Mouse (Mus musculus) hindbrain, embryonic 11.5 days (tissue): Measurements from ENCODE around the gene Cldn7. TPM values are rescaled to one million over a fixed set of nuclear protein-coding genes. Genes with fewer than 3 reads are reported as not detected.
A peak's percentile ranks its signal among the peaks of the same experiment; 100 is the strongest.
"Not testable (repeated sequence)": the region's sequence is repeated elsewhere in the genome, so short reads cannot be mapped to it uniquely, and the experiment has no call there.

Experiments
- ATAC-seq: fragments of 200-750 bp; cut with Nextera tagmentation; 2 replicates; pipeline ENCODE4 v1.8.0; 2017; ENCODE audit warnings: mild to moderate bottlenecking, moderate TSS enrichment, moderate library complexity; ENCODE audit not compliant: low FRiP score
- DNase-seq: peaks from one replicate; pipeline ENCODE4 v3.0.0-alpha.2; 2015; ENCODE audit warnings: low spot score
- H3K27ac ChIP-seq: fragments of 300-500 bp; sonication (generic); 2 replicates; pipeline ENCODE4 v1.5.1; 2014; ENCODE audit warnings: mild to moderate bottlenecking, low read depth, low read length
- H3K27me3 ChIP-seq: fragments of 300-500 bp; sonication (generic); 2 replicates; pipeline ENCODE4 v1.6.1; 2014; ENCODE audit warnings: mild to moderate bottlenecking, low read length, moderate library complexity, mixed read lengths; ENCODE audit not compliant: control insufficient read depth, insufficient read depth
- H3K36me3 ChIP-seq: fragments of 300-500 bp; sonication (generic); 2 replicates; pipeline ENCODE4 v1.6.1; 2014; ENCODE audit warnings: mild to moderate bottlenecking, low read length, moderate library complexity, mixed read lengths; ENCODE audit not compliant: control insufficient read depth, insufficient read depth
- H3K4me1 ChIP-seq: fragments of 300-500 bp; sonication (generic); replicated peaks from 2 replicates; pipeline ENCODE4 v1.6.1; 2014; ENCODE audit warnings: low read length, mixed read lengths; ENCODE audit not compliant: control insufficient read depth, insufficient read depth
- H3K4me2 ChIP-seq: fragments of 300-500 bp; sonication (generic); replicated peaks from 2 replicates; pipeline ENCODE4 v1.6.1; 2014; ENCODE audit warnings: mild to moderate bottlenecking, low read depth, low read length
- H3K4me3 ChIP-seq: fragments of 300-500 bp; sonication (generic); 2 replicates; pipeline ENCODE4 v1.5.1; 2014; ENCODE audit warnings: low read depth, low read length
- H3K9ac ChIP-seq: fragments of 300-500 bp; sonication (generic); 2 replicates; pipeline ENCODE4 v1.6.1; 2014; ENCODE audit warnings: low read depth, low read length
- H3K9me3 ChIP-seq: fragments of 300-500 bp; sonication (generic); 2 replicates; pipeline ENCODE4 v1.6.1; 2016; ENCODE audit warnings: low read length; ENCODE audit not compliant: control insufficient read depth
- WGBS: fragments of 180-500 bp; shearing (Covaris S2); extraction: QIAGEN DNeasy Blood & Tissue Kit; methylation state at CpG from one replicate; pipeline ENCODE4 v1.1.7; 2014; 5-methylcytosine and 5-hydroxymethylcytosine counted together
- polyA plus RNA-seq: library from polyadenylated mRNA; unstranded; fragments of >200 nt; fragmentation: Nextera tagmentation; extraction: Ambion mirVana; gene quantifications from 2 replicates; pipeline ENCODE4 v1.2.1, GENCODE M21; 2014

Gene Cldn7
- polyA plus RNA-seq = 8.2 and 8.4 TPM in 2 replicates

DNA sequence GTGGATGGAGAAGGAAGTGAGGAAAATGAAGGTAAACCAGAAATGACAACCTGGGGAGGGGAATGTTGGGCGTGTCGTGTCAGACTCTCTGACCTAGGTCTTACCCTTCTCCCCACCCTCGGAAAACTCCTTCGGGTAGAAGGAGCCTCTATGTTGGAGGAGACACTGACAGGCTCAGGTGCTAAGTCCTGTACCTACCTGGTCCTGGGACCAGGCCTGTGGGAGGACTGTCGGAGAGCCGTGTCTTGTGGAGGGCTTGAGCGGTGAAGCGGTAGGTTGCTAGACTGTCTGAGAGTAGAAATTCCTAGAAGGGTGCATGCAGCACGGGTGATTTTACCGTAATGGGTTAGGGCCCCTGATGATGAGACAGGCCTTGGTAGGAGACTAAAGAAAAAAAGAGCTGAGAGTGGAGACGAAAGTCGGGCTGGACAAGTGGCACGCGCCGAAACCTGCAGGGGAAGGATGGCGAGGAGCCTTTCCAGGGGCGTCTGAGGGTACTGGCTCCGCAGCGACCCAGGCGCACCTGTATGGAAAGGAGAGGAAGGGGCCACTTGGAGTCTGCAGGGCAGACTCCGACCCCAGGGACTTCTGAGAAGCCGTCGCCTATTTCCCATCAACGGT, at the start of gene Cldn7:
TSS of gene Cldn7 (plus strand) at position 130 of the 621 bp plus-strand sequence.
- Histone ChIP-seq H3K27me3 (peaks cover 57% of the 10 kb centered on the region), H3K36me3 (no peaks in the 10 kb centered on the region), H3K4me3 (peak within 1 kb of the TSS; percentile 19; the same call in 1 of the 2 replicates), H3K4me2 (no peak within 1 kb of the TSS), H3K9me3 (no peaks in the 10 kb centered on the region), H3K27ac (no peak within 1 kb of the TSS), H3K4me1 (peaks cover 2% of the 10 kb centered on the region; the same call in 1 of the 2 replicates), H3K9ac (no peak within 1 kb of the TSS)
- DNase-seq (peak; percentile 33), ATAC-seq (no peak)
- 12% methylated on average over 24 of the region's 24 CpGs for WGBS

DNA sequence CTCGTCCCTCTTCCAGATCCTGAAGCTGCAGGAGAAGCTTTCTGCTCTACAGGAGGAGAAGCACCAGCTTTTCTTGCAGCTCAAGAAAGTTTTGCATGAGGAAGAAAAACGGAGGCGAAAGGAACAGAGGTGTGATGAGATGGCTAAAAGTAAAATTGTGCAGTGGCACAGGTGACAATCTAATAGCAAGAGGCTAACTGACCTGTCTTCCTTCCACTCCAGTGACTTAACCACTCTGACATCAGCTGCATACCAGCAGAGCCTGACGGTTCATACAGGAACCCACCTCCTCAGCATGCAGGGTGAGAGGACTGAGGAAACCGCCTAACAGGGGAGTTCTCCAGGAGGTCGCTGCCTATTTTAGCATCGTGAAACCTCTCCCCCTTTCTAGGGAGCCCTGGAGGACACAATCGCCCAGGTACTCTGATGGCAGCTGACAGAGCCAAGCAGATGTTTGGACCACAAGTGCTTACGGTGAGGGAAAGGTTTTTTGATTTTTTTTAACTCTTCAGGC, 49.6 kb upstream of the Cldn7 start:
- Histone ChIP-seq H3K27ac (no peak overlapping the region; the same call in 1 of the 2 replicates), H3K9ac (peak overlapping the region; percentile 94; the same call in 1 of the 2 replicates), H3K36me3 (peaks cover 34% of the 10 kb centered on the region), H3K9me3 (no peaks in the 10 kb centered on the region), H3K4me3 (peak overlapping the region; percentile 91), H3K4me2 (peak overlapping the region; percentile 92), H3K4me1 (peaks cover 16% of the 10 kb centered on the region), H3K27me3 (no peaks in the 10 kb centered on the region)
- 42% methylated on average over 9 of the region's 9 CpGs for WGBS
- no peak for ATAC-seq
- no peak for DNase-seq

DNA sequence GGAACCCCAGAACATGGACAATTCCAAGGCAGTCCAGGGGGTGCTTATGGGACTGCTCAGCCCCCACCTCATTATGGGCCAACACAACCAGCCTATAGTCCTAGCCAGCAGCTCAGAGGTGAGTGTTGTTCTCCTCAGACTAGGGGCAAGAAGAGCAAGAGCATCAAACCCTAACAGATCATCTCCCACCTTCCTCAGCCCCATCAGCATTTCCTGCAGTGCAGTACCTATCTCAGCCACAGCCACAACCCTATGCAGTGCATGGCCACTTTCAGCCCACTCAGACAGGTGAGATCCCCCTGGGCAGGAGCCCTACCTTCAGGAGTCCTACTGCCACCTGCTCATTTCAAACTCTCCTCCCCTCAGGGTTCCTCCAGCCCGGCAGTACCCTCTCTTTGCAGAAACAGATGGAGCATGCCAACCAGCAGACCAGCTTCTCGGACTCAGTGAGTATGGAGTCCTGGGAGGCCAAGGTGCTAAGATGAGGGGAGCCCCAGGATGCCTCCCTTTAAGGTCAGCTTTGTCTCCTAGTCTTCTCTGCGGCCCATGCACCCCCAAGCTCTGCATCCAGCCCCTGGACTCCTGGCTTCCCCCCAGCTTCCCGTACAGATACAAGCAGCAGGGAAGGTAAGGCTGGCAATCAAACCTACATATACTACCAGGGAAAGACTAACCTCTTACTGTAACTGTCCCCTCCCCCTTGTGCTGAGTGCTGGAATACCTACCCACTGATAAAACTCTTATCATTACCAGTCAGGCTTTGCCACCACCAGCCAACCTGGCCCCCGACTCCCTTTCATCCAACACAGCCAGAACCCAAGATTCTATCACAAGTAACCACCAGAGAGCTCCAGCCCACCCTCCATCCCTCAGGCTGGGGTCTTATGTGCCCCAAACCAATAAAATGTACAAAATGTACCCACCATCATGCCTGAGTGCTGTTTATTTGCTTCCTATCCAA, 48.6 kb upstream of the Cldn7 start:
- peaks cover 26% of the 10 kb centered on the region for H3K36me3 ChIP-seq
- H3K27ac ChIP-seq = no peak overlapping the region
- no peaks in the 10 kb centered on the region for H3K27me3 ChIP-seq
- H3K9ac ChIP-seq = no peak overlapping the region
- H3K9me3 ChIP-seq = no peaks in the 10 kb centered on the region
- peak overlapping the region; percentile 8; the same call in 1 of the 2 replicates for H3K4me3 ChIP-seq
- WGBS = 56% methylated on average over 5 of the region's 5 CpGs
- no peak for DNase-seq
- no peak for ATAC-seq
- peak overlapping the region; percentile 7; the same call in 1 of the 2 replicates for H3K4me2 ChIP-seq
- peaks cover 16% of the 10 kb centered on the region for H3K4me1 ChIP-seq

DNA sequence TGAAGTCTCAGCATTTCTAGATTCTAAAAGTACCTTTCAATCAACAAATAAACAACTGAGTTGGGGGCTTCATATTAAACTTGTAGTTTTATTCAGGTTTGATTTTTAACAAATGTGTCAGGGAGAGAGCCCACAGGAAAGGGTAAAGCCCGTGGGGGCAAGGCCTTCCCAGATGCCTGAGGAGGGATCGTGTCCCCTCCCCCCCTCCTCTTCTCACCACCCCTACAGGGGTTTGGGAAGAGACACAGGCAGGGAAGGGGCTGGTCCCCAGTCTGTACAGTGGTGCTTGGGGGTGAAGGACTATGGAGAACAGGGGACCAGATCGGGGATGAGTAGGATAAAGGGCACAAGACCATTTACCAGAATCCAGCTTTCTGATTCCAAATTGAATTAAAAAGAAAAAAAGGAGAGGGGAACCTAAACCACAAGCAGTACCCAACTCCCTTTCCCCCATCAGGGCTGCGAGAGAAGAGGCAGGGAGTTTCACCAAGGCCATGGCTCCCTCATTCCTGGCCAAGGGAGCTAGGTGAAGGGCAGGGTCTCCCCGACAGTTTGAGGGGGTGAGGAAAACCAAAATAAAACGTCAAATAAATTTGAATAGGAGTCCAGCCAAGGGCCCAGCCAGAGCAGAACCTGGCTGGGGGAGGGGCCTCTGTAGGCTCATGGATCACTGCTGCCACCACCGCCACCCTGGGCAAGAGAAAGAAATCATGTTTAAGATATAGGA, 47.8 kb upstream of the Cldn7 start:
- H3K4me1 ChIP-seq = peaks cover 16% of the 10 kb centered on the region
- not testable (repeated sequence) for H3K27me3 ChIP-seq, H3K9me3 ChIP-seq, H3K4me2 ChIP-seq, DNase-seq, ATAC-seq, H3K4me3 ChIP-seq, H3K27ac ChIP-seq, H3K9ac ChIP-seq
- H3K36me3 ChIP-seq = peaks cover 22% of the 10 kb centered on the region
- 64% methylated on average over 7 of the region's 7 CpGs for WGBS

DNA sequence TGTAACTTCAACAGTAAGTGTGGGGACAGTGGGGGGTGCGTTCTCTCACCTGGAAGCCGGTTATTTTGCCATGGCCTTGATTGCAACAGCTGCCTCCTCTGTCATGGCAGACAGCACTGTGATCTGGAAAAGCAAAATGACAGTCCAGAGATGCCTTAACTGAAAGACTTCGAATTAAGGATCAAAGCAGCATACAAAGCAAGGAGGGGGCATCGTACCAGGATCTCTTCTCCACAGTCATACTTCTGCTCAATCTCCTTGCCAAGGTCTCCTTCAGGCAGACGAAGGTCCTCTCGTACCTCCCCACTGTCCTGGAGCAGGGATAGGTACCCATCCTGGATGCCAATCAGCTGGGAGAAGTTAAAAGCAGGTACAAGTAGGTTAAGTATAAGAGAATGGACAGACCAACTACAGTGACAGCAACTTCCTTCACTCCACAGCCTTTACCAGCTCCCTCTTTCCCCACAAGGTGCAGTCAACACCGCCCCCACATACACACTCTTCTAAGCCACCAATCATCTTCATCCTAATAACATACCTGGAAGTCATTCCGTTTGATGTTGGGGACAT, 47.1 kb upstream of the Cldn7 start:
- H3K27me3 ChIP-seq = no peaks in the 10 kb centered on the region
- no peaks in the 10 kb centered on the region for H3K9me3 ChIP-seq
- 90% methylated on average over 8 of the region's 8 CpGs for WGBS
- peaks cover 19% of the 10 kb centered on the region for H3K36me3 ChIP-seq
- no peak overlapping the region for H3K9ac ChIP-seq
- H3K4me1 ChIP-seq = peaks cover 16% of the 10 kb centered on the region
- no peak overlapping the region for H3K27ac ChIP-seq
- ATAC-seq (no peak), DNase-seq (no peak)
- no peak overlapping the region for H3K4me2 ChIP-seq
- H3K4me3 ChIP-seq = no peak overlapping the region

DNA sequence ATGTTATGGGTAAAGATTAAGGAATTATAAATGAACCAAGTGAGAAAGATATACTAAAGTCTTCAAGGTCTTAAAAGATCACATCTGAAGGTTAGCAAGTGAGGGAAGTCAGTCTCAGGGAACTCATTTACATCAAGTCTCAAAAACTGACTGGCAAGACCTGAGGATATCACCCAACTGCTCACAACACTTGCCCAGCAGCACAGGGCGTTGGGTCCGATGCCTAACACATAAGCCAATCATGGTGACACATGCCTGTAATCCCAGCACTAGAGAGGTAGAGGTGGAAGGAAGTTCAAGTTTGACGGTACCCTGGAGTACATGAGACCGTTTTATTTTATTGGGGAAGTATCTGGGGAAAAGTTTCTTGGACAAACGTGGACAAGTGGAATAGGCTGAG, 46.5 kb upstream of the Cldn7 start:
- Histone ChIP-seq H3K4me3 (no peak overlapping the region), H3K9me3 (no peaks in the 10 kb centered on the region), H3K4me2 (no peak overlapping the region), H3K9ac (no peak overlapping the region), H3K36me3 (peaks cover 19% of the 10 kb centered on the region), H3K27ac (no peak overlapping the region), H3K4me1 (peaks cover 14% of the 10 kb centered on the region), H3K27me3 (no peaks in the 10 kb centered on the region)
- 89% methylated on average over 5 of the region's 5 CpGs for WGBS
- DNase-seq (no peak), ATAC-seq (no peak)

DNA sequence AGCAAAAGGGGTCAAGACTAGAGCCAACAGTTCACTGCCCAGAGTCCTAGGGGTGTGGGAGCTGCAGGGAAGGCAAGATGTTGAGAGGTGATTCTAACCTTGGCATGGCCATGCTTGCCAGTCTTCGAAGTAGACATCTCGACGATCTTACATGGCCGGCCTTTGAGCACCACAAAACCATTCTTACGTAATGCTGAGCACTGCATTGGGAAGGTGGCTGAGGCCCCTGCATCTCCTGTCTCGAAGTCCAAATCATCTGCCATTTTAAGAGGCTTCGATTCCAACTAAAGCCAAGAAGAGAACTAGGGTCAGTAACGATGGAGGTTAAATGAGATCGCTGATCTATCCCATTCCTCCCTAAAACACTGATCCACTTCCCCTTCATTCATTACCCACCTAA, 45.5 kb upstream of the Cldn7 start:
- 85% methylated on average over 9 of the region's 9 CpGs for WGBS
- Histone ChIP-seq H3K4me1 (peaks cover 12% of the 10 kb centered on the region), H3K4me2 (peak overlapping the region; percentile 94), H3K27me3 (no peaks in the 10 kb centered on the region), H3K4me3 (peak overlapping the region; percentile 98), H3K27ac (no peak overlapping the region), H3K9me3 (no peaks in the 10 kb centered on the region), H3K36me3 (peaks cover 19% of the 10 kb centered on the region), H3K9ac (no peak overlapping the region)
- no peak for ATAC-seq
- DNase-seq = no peak

DNA sequence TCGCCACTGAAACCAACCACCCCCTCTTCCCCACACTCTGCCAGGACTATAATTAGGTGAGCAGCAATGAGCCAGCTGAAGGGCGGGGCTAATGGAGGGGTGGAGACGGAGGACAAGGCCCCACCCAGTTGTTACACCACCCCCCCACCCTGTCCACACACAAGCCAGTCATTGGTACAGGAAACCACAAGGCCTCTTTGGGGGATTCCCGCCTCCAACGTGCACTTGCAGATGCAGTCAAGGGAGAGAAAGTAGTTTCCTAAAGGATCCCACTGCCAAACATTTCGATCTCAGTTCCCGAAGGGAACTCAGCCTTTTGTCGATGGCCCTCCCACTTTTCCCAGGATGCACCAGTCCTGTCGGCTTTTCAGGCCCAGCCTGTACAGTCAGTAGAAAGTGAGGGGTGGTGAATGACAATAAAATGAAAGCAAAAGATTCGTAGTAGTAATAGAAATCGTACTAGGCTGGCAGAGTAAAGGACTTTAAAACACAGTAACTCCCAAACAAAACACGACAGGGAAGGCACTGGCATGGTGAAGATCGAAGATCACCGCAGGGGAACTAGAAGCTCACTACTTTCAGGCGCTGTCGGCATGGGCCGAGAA, 44.8 kb upstream of the Cldn7 start:
- Histone ChIP-seq H3K4me2 (peak overlapping the region; percentile 94), H3K27ac (peak overlapping the region; percentile 93), H3K9me3 (no peaks in the 10 kb centered on the region), H3K27me3 (no peaks in the 10 kb centered on the region), H3K36me3 (peaks cover 19% of the 10 kb centered on the region), H3K4me3 (peak overlapping the region; percentile 98), H3K4me1 (peaks cover 10% of the 10 kb centered on the region), H3K9ac (peak overlapping the region; percentile 91)
- DNase-seq (peak; percentile 78), ATAC-seq (no peak)
- 2% methylated on average over 17 of the region's 17 CpGs for WGBS
